Mouse (Mus musculus): ENCODE data around the gene Kcnq2. TPM values are rescaled to one million over a fixed set of nuclear protein-coding genes. Genes with fewer than 3 reads are reported as not detected.
A peak's percentile ranks its signal among the peaks of the same experiment; 100 is the strongest.

The Kcnq2 gene
- polyA plus RNA-seq, 1 experiment from 2014 or later, result 2.1 TPM

DNA sequence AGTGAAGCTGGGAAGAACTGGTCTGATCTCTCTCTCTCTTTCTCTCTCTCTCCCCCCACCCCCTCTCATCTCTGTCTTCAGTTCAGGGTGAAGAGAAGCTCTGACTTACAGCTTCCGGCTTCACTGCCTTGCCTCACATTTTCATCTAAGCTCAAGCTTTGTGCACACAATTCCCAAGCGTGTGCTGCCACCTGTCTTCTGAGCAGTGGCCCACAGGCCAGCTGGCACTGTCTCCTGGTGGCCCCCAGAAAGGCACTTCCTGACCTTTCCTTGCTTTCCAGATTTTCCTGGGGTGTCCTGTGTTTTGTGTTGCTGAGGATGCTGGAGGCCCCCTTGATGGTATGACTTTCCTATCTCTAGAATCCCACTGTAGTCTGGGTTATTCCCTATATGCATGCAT lies 31.0 kb downstream of the Kcnq2 start:
- H3K9me3 ChIP-seq (ENCODE audit: control insufficient read depth, low read length), result no peaks in the 10 kb centered on the region
- no peak for ATAC-seq (ENCODE audit: low read depth)
- no peak overlapping the region for H3K9ac ChIP-seq (ENCODE audit: low read depth, low read length)
- no peak overlapping the region for H3K4me2 ChIP-seq (ENCODE audit: low read depth, low read length)
- H3K4me1 ChIP-seq (ENCODE audit: control insufficient read depth, insufficient read depth, low read length), result no peaks in the 10 kb centered on the region
- no peak for DNase-seq (ENCODE audit: low spot score)
- H3K4me3 ChIP-seq (ENCODE audit: low read depth, low read length), result no peak overlapping the region
- H3K36me3 ChIP-seq (ENCODE audit: control insufficient read depth, insufficient read depth, low read length), result no peaks in the 10 kb centered on the region
- no peak overlapping the region for H3K27ac ChIP-seq (replicated peaks; ENCODE audit: low read depth, low read length)
- 48% methylated on average over 2 of the region's 2 CpGs for WGBS
- H3K27me3 ChIP-seq (replicated peaks; ENCODE audit: control insufficient read depth, insufficient read depth, low read length), result no peaks in the 10 kb centered on the region

DNA sequence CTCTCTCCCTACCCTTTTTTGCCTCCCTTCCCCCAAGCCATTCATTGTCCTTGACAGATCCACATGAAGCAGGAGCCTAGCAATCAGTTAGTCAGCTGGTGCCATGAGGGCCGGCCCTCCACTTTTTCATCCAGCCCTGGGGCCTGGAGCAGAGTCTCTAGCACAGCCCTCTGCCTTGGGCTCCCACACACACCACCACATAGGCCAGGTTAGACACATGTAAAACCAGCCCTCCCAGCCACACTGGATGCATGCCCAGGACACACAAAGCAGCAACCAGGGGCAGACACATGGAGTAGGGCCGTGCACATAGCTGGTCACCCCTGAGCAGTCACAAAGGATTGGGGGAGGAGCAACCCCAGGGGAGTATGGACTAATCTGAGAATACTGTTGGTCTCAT lies 32.9 kb downstream of the Kcnq2 start:
- Histone ChIP-seq H3K4me3 (ENCODE audit: low read depth, low read length) (no peak overlapping the region), H3K27ac (replicated peaks; ENCODE audit: low read depth, low read length) (no peak overlapping the region), H3K27me3 (replicated peaks; ENCODE audit: control insufficient read depth, insufficient read depth, low read length) (no peaks in the 10 kb centered on the region), H3K9me3 (ENCODE audit: control insufficient read depth, low read length) (no peaks in the 10 kb centered on the region), H3K4me1 (ENCODE audit: control insufficient read depth, insufficient read depth, low read length) (no peaks in the 10 kb centered on the region), H3K36me3 (ENCODE audit: control insufficient read depth, insufficient read depth, low read length) (no peaks in the 10 kb centered on the region), H3K4me2 (ENCODE audit: low read depth, low read length) (no peak overlapping the region), H3K9ac (ENCODE audit: low read depth, low read length) (no peak overlapping the region)
- DNase-seq (ENCODE audit: low spot score) (no peak), ATAC-seq (ENCODE audit: low read depth) (no peak)
- 40% methylated on average over 2 of the region's 2 CpGs for WGBS

DNA sequence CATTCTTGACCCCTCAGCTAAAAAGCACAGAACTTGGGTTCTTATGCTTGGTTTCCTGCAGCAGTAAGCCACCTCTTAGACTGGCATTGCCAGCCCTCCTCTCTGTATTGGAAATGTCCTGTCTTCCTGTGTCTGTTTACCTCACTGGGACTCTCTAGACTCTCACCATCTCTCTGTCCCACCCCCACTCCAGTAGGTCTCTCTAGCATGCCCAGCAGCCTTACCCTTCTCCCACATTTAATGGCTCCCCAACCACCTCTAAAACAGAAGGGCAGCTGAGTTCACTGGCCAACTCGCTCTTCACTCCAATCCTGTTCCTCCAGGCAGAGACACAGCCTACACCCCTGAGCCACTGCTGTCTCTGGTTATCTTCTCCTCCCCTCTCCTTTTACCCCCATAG lies 33.5 kb downstream of the Kcnq2 start:
- H3K4me2 ChIP-seq (ENCODE audit: low read depth, low read length), result no peak overlapping the region
- no peaks in the 10 kb centered on the region for H3K27me3 ChIP-seq (replicated peaks; ENCODE audit: control insufficient read depth, insufficient read depth, low read length)
- no peak overlapping the region for H3K9ac ChIP-seq (ENCODE audit: low read depth, low read length)
- no peaks in the 10 kb centered on the region for H3K4me1 ChIP-seq (ENCODE audit: control insufficient read depth, insufficient read depth, low read length)
- ATAC-seq (ENCODE audit: low read depth) (no peak), DNase-seq (ENCODE audit: low spot score) (no peak)
- no peak overlapping the region for H3K4me3 ChIP-seq (ENCODE audit: low read depth, low read length)
- no peaks in the 10 kb centered on the region for H3K36me3 ChIP-seq (ENCODE audit: control insufficient read depth, insufficient read depth, low read length)
- no peak overlapping the region for H3K27ac ChIP-seq (replicated peaks; ENCODE audit: low read depth, low read length)
- WGBS, result 69% methylated on average over 1 of the region's 1 CpGs
- no peaks in the 10 kb centered on the region for H3K9me3 ChIP-seq (ENCODE audit: control insufficient read depth, low read length)

DNA sequence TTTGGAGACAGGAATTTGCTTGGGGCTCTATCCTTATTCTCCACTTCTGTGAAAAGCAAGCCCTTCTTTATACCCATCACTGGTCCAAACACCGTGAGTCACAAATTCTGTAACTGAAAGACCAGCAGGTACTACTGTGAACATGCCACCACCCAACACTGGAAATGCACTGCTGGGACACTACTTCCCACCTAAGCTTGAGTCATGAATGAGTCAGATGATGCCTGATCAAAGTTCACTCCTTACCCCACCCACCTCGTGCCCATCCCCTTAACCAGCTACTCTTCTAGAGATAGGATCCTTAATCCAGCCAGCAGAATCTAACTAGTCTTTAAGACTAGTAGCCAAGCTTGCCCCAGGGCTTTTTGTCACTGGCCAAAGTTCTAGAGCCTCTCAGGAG lies 35.0 kb downstream of the Kcnq2 start:
- no peak overlapping the region for H3K27ac ChIP-seq (replicated peaks; ENCODE audit: low read depth, low read length)
- H3K36me3 ChIP-seq (ENCODE audit: control insufficient read depth, insufficient read depth, low read length), result no peaks in the 10 kb centered on the region
- DNase-seq (ENCODE audit: low spot score) (no peak), ATAC-seq (ENCODE audit: low read depth) (no peak)
- WGBS, result 89% methylated on average over 2 of the region's 2 CpGs
- no peak overlapping the region for H3K4me3 ChIP-seq (ENCODE audit: low read depth, low read length)
- no peaks in the 10 kb centered on the region for H3K27me3 ChIP-seq (replicated peaks; ENCODE audit: control insufficient read depth, insufficient read depth, low read length)
- no peak overlapping the region for H3K9ac ChIP-seq (ENCODE audit: low read depth, low read length)
- no peaks in the 10 kb centered on the region for H3K4me1 ChIP-seq (ENCODE audit: control insufficient read depth, insufficient read depth, low read length)
- no peaks in the 10 kb centered on the region for H3K9me3 ChIP-seq (ENCODE audit: control insufficient read depth, low read length)
- H3K4me2 ChIP-seq (ENCODE audit: low read depth, low read length), result no peak overlapping the region

DNA sequence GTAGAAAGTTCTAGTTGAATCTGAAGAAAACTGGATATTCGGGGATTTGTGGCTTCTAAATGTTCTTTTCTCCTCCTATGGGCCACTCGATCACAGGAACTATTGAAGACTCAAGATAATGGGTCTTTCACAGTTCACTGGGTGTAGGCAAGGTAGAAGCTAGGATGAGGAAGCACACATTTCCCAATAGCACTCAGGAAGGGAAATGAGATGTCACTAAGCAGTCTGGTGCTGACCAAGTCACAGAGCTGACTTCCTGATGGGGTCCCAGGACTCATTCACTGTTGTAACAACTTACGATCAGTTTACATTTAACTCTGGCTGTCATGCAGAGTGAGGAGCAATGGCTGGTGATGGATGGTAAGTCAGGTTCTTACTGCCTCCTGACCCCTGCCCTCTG lies 45.0 kb downstream of the Kcnq2 start:
- Histone ChIP-seq H3K36me3 (ENCODE audit: control insufficient read depth, insufficient read depth, low read length) (no peaks in the 10 kb centered on the region), H3K4me1 (ENCODE audit: control insufficient read depth, insufficient read depth, low read length) (no peaks in the 10 kb centered on the region), H3K9ac (ENCODE audit: low read depth, low read length) (no peak overlapping the region), H3K4me3 (ENCODE audit: low read depth, low read length) (no peak overlapping the region), H3K4me2 (ENCODE audit: low read depth, low read length) (no peak overlapping the region), H3K27me3 (replicated peaks; ENCODE audit: control insufficient read depth, insufficient read depth, low read length) (no peaks in the 10 kb centered on the region), H3K27ac (replicated peaks; ENCODE audit: low read depth, low read length) (no peak overlapping the region), H3K9me3 (ENCODE audit: control insufficient read depth, low read length) (no peaks in the 10 kb centered on the region)
- no peak for DNase-seq (ENCODE audit: low spot score)
- ATAC-seq (ENCODE audit: low read depth), result no peak
- whole genome bisulfite sequencing, result 71% methylated on average over 3 of the region's 3 CpGs

DNA sequence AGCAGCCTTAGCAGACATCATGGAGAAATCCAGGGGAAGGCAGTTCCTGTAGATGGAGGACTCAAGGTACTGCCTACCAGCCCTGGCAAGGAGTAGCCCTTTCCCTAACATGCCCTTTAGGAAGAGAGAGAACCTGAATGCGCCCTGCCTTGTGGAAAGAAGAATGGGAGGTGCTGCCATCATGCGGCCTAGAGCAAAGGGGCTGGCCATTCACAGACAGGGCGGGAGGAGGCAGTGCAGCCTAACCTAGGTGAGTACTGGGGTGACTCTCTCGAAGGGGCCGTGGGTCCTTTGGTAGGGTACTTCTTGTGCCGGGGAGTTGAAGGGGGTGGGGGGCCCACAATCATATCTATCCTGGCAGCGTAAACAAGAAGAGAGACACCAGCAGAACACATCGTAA lies 50.1 kb downstream of the Kcnq2 start:
- Histone ChIP-seq H3K4me1 (ENCODE audit: control insufficient read depth, insufficient read depth, low read length) (no peaks in the 10 kb centered on the region), H3K36me3 (ENCODE audit: control insufficient read depth, insufficient read depth, low read length) (no peaks in the 10 kb centered on the region), H3K27me3 (replicated peaks; ENCODE audit: control insufficient read depth, insufficient read depth, low read length) (no peaks in the 10 kb centered on the region), H3K9me3 (ENCODE audit: control insufficient read depth, low read length) (no peaks in the 10 kb centered on the region), H3K4me2 (ENCODE audit: low read depth, low read length) (no peak overlapping the region), H3K9ac (ENCODE audit: low read depth, low read length) (no peak overlapping the region), H3K4me3 (ENCODE audit: low read depth, low read length) (no peak overlapping the region), H3K27ac (replicated peaks; ENCODE audit: low read depth, low read length) (no peak overlapping the region)
- ATAC-seq (ENCODE audit: low read depth) (no peak), DNase-seq (ENCODE audit: low spot score) (no peak)
- 58% methylated on average over 8 of the region's 8 CpGs for WGBS

DNA sequence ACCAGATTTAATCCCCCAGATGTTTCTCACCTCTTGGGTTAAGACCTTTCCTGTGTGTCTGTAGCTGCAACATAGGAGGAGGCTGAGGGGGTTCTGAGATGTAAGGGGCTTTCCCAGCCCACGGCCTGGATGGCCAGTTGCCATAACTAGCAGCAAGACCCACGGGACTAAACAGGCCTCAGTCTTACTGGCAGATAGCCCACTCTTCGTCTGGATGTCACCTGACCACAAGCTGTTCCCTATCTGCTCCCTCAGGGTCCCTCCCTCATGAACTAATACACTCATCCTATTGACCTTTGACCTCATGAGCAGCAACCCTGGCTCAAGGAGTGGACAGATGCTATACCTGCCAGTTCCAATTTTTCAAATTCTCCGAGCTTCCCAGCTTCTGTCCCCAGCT lies 51.2 kb downstream of the Kcnq2 start:
- WGBS, result 30% methylated on average over 4 of the region's 4 CpGs
- Histone ChIP-seq H3K27me3 (replicated peaks; ENCODE audit: control insufficient read depth, insufficient read depth, low read length) (no peaks in the 10 kb centered on the region), H3K4me3 (ENCODE audit: low read depth, low read length) (no peak overlapping the region), H3K9ac (ENCODE audit: low read depth, low read length) (no peak overlapping the region), H3K36me3 (ENCODE audit: control insufficient read depth, insufficient read depth, low read length) (no peaks in the 10 kb centered on the region), H3K27ac (replicated peaks; ENCODE audit: low read depth, low read length) (no peak overlapping the region), H3K4me2 (ENCODE audit: low read depth, low read length) (no peak overlapping the region), H3K4me1 (ENCODE audit: control insufficient read depth, insufficient read depth, low read length) (no peaks in the 10 kb centered on the region), H3K9me3 (ENCODE audit: control insufficient read depth, low read length) (no peaks in the 10 kb centered on the region)
- no peak for ATAC-seq (ENCODE audit: low read depth)
- DNase-seq (ENCODE audit: low spot score), result peak; percentile 13

DNA sequence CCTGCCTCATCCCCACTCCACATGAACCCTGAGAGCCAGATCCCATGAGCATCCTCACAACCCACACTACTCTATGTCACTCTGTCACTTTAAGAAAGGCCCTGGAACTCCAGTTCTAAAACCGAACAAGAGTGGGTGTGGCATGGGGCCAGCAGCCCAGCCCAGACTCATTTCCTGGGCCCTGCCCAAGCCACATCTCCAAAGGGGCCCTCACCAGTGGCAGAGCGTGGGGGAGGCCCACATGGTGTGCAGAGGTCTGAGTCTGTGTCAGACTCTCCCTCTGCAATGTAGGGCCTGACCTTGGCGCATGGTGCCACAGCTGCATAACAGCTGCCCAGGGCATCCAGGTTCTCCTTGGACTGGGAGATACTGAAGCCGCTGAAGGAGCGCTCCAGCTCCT lies 54.2 kb downstream of the Kcnq2 start:
- Histone ChIP-seq H3K9ac (ENCODE audit: low read depth, low read length) (no peak overlapping the region), H3K36me3 (ENCODE audit: control insufficient read depth, insufficient read depth, low read length) (no peaks in the 10 kb centered on the region), H3K9me3 (ENCODE audit: control insufficient read depth, low read length) (no peaks in the 10 kb centered on the region), H3K27me3 (replicated peaks; ENCODE audit: control insufficient read depth, insufficient read depth, low read length) (no peaks in the 10 kb centered on the region), H3K4me1 (ENCODE audit: control insufficient read depth, insufficient read depth, low read length) (no peaks in the 10 kb centered on the region), H3K4me3 (ENCODE audit: low read depth, low read length) (no peak overlapping the region), H3K27ac (replicated peaks; ENCODE audit: low read depth, low read length) (no peak overlapping the region), H3K4me2 (ENCODE audit: low read depth, low read length) (no peak overlapping the region)
- ATAC-seq (ENCODE audit: low read depth) (no peak), DNase-seq (ENCODE audit: low spot score) (peak; percentile 23)
- 59% methylated on average over 5 of the region's 5 CpGs for WGBS

DNA sequence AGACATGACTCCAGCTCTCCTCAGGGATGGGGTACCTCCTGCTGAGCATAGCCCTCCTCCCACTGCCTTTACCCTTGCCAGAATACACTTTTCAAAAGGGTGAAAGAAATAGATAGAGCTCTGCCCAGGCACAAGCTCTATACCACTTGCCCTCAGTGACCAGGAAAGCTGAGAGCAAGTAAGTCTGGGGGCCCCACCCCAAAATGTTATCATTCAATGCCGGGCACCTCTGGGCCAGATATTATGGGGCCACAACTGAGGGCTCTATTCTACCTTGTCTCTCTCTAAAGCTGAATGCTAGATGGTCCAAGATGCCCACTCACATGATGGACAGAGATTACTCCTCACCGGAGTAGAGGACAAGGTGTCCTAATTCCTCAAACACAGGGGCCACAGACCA lies 55.6 kb downstream of the Kcnq2 start:
- no peak for DNase-seq (ENCODE audit: low spot score)

More for the DNA sequence above, 55.6 kb downstream of the Kcnq2 start:
- Histone ChIP-seq H3K4me2 (ENCODE audit: low read depth, low read length) (no peak overlapping the region), H3K9ac (ENCODE audit: low read depth, low read length) (no peak overlapping the region), H3K27ac (replicated peaks; ENCODE audit: low read depth, low read length) (no peak overlapping the region), H3K4me3 (ENCODE audit: low read depth, low read length) (no peak overlapping the region), H3K9me3 (ENCODE audit: control insufficient read depth, low read length) (no peaks in the 10 kb centered on the region), H3K27me3 (replicated peaks; ENCODE audit: control insufficient read depth, insufficient read depth, low read length) (no peaks in the 10 kb centered on the region), H3K36me3 (ENCODE audit: control insufficient read depth, insufficient read depth, low read length) (no peaks in the 10 kb centered on the region), H3K4me1 (ENCODE audit: control insufficient read depth, insufficient read depth, low read length) (no peaks in the 10 kb centered on the region)
- ATAC-seq (ENCODE audit: low read depth), result no peak
- WGBS, result 82% methylated on average over 2 of the region's 2 CpGs

Data from embryonic facial prominence, embryonic 14.5 days (tissue).